Mouse (Mus musculus) adrenal gland, adult 2 months (tissue): ENCODE data around the gene Dcps. TPM values are rescaled to one million over a fixed set of nuclear protein-coding genes. Genes with fewer than 3 reads are reported as not detected.

Experiments
- DNase-seq: peaks from one replicate; pipeline ENCODE4 v3.0.0; 2021
- long read RNA-seq: library from polyadenylated mRNA; stranded (forward); transcript quantifications from one replicate; pipeline ENCODE4 v2.0.0, GENCODE M21; 2021
- polyA plus RNA-seq: library from polyadenylated mRNA; depleted of rRNA; stranded (reverse); fragments of >200 nt; gene quantifications from 2 replicates; pipeline ENCODE4 v1.2.3, GENCODE M21; 2012; rRNA removed
- total RNA-seq, 2 experiments: library from RNA; stranded (reverse); gene quantifications; 2 replicates each; pipeline ENCODE4 v1.2.3; 2021

Gene Dcps
- total RNA-seq = 10 to 100 TPM; 18.3 to 26.8 TPM
- 21.1 and 22.2 TPM in 2 replicates for polyA plus RNA-seq
- long read RNA-seq, transcript Dcps-201 (6 exons, 1,274 nt) = major isoform, 20 of 22 reads
- long read RNA-seq, partial matches to known transcripts = 0 of 22 reads
- long read RNA-seq, other reads (novel, unspliced or antisense) = 2 of 22 reads

DNA sequence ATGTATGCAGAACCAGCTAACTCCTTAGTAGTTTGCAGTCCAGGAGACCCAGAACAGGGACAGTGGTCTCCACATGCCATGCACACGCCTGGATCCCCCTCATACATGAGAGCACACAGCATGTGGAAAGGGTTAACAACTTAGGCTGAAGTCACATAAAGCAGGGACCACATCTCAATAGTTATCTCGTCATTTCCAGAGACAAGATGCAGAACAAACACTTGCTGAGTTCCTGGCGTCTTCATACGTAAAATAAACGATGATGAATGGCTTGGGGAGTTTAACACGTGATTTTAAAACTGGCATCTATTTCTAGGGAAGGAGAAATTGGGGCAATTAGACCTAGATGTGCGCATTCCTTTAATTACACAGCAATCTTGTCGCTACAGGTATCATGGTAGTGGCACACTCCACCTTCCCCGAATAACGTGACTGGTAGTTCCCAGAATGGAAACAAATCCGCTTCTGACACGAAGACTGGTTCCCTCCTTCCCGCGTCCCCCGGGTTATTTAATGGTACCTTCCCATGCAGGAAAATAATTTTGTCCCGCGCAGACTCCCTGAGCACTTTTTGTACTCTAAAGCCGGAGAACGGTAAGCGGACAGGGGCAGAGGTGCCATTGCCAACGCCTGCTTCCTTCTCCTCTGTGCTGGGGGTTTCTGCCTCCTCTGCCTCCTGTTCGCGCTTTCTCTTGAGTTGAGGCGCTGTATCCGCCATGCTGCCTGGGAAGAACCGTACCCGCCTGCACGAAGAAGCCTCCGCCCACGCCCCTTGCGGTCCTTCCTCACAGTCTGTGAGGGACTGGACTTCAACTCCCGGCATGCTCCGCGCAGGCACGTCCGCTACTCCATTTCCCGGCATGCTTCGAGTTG is at the start of gene Dcps:
TSS of gene Dcps (minus strand) at position 811 of the 873 bp plus-strand sequence.
- peak; percentile 96 for DNase-seq

DNA sequence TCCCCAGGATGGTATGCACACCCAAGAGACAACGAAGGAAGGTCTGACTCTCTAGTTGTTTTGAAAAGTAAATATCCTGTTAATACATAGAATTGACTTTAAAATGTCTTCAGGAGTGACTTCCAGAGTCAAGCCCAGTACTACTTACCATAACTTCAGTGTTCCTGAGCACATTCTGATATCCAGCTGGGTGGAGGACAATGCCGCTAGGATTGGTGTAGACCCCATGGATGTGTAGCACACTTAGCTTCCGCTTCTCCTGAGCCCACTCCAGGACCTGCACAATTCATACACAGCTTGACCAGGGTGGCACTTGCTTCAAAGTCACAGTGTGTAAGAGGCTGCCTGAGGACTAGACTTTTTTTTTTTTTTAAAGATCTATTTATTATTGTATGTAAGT is 47.6 kb upstream of the Dcps start:
- no peak for DNase-seq

DNA sequence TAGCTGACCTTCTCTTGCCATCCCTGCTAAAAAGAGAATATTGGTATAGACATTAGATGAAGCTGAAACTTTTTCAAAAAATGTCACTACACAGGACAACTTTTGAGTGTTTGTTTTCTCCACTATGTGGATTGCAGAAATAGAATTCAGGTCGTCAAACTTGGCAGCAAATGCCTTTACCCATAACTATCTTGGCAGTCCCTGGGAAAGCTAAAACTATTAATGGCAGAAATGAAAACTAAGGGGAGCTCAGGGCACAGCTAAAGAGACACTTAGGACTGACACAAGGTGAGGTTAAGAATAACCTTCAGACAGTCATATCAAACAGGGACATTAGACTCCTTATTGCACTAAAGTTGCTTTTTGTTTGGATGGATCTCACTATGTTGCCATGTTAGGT is 42.1 kb upstream of the Dcps start:
- DNase-seq = no peak

DNA sequence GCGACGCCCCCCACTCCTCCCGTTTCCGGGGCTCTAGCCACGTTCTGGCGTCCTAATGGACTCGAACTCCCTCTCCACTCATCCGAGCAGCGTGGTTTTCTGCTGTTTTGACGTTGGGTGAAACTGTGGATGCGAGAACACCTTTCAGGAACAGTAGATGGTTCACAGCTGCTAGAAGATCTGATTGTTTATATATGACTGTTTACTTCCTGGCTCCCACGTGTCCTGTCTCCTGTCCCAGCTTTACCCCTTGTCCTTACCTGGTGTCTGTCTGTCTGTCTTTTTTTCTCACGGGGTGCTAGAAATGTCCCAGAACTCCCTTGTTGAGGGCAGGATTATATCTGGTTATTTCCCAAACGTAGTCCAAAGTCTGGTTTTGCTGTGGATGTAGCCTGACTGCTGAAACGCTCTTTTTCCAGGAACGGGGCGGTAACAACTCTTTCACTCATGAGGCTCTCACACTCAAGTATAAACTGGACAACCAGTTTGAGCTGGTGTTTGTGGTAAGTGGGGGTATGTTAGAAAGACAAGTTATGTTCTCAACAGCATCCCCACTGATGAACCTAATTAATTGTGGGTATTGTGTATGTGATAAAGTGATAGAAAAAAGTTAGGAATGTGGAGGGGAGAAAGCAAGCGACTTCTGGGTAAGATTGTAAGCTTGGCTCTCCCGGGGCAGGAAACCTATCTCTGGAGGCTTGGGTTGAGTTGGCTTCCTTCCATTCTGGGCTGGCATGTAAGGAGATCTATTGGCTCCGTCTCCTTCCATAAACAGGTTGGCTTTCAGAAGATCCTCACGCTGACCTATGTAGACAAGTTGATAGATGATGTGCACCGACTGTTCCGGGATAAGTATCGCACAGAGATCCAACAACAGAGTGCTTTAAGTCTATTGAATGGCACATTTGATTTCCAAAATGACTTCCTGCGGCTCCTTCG is 36.0 kb upstream of the Dcps start:
- DNase-seq = no peak

DNA sequence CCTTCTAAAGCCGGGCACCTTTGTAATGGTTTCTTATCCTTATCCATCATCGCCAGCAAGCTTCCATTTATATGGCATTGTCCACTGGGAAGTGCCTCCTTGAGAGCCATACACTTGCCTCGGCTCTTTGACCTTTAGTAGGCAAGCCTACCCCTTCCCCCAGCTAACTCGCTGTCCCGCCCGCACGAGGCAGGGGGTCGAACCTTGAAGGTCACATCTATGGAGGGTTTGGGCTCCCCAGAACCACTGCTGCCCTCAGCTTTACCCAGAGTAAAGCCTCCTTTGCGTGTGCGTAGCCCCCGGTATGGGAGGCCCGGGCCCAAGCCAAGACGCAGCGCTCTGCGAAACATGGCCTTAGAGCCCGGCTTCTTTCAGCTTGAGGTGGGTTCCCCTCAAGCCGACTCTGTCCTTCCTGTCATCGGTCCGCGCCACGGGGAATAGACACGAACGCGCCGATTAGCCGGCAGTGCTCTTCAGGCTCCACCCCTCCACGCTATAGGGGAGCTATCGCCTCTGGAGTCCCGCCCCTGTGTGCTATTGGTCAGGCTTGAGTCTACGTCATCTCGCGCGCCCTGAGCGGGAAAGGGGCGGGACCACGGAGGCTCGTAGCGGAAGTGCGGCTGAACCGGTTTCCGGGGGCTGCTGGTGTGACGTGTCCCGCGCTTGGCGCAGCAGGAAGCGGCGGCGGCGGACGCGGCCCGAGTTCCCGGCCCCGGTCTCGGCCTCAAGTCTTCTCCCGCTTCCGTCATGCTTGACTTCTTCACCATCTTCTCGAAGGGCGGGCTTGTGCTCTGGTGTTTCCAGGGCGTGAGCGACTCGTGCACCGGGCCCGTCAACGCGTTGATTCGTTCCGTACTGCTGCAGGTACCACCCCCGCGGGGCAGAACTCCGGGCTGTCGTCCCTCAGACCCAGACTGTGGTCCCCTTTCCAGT is 34.9 kb upstream of the Dcps start, which contains the start of gene Foxred1:
TSS of gene Foxred1 (minus strand) at position 514 of the 933 bp plus-strand sequence.
- peak; percentile 99 for DNase-seq

DNA sequence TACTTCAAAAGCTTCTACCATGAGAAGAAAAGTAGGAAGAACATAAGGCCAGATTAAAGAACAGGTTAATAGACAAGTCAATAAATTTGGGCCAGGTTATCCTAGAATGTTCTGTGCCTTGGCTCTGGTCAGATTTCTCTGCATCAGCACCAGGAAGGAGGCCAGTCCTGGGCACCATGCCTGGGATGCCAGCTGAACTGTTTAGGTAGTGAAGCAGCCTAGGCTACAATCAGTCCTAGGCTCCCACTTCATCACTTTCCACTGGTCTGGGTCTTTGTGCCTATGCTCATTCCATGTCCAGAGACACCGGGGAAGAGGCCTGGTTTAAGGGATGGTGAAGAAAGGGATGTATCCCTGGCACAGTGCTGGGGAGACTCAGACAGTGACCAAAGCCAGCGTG is 28.6 kb upstream of the Dcps start:
- DNase-seq = no peak

DNA sequence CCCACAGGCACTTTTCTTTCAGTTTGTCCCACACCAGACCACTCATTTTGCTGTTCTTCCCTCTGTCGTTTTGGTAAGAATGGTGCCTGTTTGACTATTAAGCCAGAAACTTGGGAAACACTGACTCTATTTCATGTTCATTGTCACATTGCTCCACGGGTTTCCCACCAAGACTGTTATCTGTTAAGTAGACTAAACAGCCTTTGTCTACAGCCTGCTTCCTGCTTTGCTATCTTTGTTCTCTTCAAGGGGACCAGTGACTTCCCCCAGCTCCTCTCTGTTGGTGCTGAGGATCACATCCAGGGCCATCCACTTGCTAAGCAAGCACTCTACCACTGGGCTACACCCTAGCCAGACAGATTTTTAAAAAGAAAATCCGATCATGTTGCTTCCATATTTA is 27.7 kb upstream of the Dcps start:
- DNase-seq = no peak

DNA sequence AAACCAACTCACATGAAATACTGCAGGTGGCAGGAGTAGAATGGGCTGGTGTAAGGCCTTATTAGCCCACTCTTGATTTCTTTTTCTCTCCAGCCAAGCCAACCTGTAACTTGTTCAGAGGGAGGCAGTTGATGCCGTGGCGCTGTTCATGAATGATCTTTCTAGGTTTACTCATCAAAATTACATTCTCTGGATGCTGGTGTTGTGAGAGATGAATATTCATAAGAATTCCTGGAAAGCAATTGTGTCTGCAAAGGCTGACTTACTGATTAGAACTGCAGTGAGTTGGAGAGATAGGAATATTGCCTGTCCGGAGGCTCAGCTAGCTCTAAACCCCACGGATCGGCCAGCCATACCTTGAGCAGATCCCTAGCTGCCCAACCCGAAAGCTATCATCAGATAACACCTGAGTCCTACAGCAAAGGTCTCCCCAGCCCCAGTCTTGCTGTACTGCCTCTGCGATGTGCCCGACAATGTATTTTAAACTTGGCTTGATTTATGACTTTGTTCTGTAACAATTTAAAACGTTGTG is 24.7 kb upstream of the Dcps start:
- no peak for DNase-seq

DNA sequence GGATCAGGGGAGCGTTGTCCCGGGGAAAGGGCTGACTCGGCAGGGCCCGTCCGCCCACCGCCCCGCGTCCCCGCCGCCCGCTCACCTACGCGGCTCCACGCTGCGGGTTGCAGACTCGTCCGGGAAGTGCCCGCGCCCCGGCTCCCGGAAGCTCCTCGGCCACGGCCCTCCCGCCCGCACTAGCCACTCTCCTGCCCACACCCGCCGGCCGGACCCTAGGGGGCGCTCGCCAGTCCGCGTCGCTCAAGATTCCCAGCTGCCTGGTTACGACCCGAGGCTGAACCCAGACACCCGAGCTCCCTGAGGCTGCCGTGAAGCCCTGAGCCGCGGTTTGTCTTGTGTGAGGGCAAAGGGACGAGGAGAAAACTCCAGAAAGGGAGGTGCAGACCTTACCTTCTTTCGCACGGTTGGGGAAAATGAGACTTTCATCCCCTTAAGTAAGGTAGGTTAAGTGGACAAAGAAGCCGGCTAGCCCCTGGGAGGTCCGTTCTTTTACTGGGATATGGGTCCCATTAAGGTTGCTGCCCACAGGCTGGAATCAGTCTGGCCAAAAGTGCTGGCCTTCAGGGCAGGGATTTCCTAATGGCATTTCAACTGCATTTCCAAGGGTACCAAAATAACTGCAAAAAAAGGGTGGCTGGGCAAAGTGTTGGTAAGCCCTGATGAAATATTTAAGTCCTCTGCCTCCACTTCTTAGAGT is 24.1 kb upstream of the Dcps start, which contains the start of the genes Srpr and Tirap:
TSS of gene Srpr (plus strand) at position 404 of the 700 bp plus-strand sequence.
TSS of gene Tirap (minus strand) at position 520 of the 700 bp plus-strand sequence.
- DNase-seq = peak; percentile 95

DNA sequence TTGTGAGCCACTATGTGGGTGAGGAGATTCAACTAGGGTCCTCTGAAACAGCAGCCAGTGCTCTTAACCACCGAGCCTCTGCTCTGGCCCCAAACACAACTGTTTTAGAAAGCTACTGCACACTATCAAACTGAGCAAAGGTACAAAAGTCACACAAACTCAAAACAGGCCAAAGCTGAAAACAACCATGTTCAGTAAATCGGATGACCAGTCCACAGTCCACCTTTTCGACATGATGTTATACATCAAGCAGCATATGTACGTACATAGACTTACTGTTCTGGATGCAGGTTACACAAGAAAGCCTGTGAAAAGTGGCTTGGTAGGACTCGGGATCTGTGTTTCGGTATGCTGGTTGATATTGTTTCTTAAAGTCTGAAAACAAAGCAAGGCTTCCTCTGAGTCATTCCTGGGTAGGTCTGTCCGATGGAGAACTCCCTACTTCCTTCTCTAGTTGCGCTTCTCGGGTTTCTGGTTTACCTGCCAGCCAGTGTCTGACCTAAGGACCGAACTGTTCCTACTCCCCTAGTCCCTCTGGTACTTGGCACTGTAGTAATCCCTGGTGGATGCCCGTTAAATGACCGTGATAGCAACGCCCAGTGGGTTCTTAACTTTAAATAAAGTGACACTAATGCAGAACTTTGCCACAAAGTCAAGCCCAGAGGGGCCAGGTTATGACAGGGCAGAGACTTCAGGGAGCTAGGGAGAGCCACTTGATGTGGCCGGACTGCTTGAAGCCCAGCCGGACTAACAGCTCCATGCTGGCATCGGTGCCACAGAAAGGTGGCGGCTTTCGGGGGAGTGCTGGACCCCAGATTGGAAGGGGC is 23.3 kb upstream of the Dcps start:
- no peak for DNase-seq

DNA sequence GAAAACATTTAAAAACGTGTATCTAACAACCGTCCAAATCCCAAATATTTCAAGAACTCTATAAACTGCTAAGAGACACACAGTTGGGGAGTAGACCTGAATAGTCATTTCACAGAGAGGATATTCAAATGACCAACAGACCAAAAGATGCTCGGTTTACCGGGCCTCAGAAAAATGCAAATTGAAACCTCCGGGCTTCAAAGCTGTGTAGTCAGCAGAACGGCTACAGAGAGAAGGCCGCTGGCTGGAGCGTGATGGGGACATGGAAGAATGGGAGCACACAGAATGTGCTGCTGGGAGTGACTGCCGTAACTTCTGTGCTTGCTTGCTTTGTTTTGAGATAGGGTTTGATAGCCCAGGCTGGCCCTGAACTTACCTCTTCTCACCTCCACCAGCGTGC is 22.5 kb upstream of the Dcps start:
- no peak for DNase-seq

DNA sequence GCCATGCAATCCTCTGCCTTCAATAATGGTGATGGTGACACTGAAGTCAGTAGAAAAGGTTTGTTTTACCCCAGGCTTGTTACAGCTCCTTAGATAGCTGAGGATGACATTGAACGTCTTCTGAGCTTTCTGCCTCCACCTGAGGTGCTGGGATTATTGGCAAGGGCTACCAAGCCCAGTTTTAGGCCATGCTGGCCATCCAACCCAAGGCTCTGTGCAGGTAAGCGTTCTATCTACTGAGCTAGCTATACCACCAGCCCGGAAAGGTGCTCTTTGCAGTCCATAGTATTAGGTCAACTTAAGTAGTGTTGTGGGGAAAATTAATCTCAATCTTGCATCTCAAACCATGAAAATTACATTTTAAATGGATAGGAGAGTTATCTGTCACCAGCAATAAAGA is 21.8 kb upstream of the Dcps start:
- DNase-seq = no peak

DNA sequence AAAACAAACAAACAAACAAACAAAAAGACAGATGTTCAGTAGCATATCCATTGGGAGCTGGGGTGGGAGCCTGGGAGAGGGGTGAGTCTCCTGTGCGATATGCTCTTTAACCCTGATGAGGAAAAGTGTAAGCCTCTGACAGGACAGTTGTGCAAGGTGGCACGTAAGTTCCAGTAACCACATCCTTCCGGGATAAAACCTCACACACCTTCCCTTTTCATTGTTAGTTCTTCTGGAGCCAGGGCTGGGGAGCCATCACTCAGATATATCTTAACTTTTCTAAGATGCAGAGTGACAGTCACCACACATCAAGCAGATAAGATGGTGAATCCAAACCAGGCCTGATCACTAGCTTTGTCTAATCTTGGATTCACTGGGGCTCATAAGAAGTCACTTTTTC is 18.2 kb upstream of the Dcps start:
- no peak for DNase-seq

DNA sequence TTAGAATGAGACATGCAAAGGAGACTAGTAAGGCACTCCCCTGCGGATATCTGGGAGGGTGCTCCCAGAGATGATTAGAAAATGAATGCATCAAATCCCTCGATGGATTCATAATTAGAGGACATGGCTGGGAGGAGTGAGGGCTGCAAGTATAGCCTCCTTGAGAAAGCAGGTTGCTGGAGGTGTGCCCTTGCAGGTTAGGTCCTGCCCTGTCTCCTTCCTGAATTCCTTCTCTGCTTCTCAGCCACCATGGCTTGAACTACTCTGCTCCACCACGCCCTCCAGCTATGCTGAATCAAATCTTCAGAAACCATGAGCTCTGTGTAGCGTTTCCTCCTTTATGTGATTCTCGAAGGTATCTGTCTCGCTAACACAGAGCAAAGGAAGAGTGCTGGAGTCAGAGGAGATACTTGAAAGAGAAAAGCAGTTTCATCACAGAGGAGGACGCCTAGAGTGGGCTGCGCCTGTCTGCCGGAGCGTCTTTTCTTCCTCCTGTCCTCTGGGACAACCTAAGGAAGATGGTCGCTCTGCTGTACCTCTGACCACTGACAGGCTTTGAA is 17.2 kb upstream of the Dcps start:
- DNase-seq = no peak

DNA sequence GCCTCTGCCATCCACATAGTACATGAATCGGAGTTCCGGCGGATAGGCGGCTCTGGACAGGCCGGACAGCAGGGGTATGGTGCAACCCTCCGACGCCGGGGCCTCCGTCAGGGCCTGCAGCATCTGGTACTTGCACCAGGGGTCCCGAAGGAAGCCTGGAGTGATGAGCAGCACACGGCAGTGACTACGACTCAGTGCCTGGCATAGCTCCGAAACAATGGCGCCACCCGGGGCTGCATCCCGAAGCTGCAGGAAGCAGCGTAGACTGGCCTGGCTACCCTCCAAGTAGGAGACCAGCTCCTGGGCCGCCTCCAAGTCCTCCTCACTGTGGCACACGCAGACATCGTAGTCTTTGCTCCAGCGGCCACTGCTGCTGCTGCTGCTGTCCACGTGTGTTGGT is 12.8 kb upstream of the Dcps start:
- DNase-seq = peak; percentile 42

DNA sequence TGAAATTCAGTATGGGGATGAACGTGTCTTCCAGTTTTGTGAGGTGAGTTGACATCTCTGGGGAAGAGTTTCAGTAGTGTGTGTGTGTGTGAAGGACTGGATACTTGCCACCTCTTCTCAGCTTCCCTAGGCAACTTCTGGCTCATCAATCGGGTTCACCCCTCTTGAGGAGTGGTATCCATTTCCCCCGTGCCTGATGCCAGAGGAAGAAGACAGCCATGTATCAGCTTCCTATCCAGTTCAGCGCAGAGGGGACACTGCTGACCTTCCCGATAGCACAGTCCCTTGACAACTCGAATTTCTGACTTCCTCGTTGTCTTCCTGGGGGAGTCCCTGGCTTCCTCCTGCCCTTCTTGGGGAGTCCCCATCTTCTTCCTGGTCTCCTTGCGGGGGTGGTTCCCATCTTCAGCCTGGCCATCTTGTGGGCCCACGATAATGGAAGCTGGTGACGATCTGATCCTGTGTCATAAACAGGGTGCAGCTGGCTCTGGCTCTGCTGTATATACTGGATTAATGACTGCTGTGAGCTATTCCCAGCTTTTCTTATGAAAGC is 11.6 kb upstream of the Dcps start:
- DNase-seq = no peak

DNA sequence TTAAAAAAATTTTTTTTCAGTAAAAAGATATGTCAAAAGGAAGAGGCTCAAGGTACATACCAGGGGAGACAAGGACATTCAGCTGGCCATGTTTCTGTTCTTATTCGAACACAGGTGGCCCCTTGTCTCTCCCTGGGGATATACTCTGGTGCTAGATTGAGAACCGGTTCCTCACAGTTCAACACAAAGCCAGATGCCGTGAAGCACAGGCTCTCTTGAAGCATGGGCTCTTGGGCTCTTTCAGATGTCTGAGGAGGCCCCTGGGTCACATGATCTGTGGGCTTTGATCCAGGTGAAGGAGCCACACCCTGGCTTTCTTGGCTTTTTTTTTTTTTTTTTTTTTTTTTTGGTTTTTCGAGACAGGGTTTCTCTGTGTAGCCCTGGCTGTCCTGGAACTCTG is 10.6 kb upstream of the Dcps start:
- no peak for DNase-seq

DNA sequence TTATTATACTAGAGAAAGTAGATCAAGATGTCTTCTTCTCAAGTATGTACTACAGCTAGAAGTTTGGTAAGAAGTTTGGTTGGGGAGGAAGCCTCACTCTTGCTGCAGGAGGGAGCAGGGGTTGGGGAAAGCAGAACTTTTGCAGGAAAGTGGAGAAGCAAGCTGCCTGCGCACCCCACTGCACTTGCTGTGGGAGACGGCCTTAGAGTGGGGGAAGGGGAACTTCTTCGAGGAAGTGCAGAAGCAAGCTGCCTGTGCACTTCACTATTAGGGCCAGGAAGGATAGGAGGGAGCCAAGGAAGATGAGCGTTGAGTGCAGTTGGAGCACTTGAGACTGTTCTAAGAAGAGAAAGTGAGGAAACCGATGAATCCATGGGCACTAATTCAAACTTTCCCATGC is 7.5 kb upstream of the Dcps start:
- DNase-seq = no peak

DNA sequence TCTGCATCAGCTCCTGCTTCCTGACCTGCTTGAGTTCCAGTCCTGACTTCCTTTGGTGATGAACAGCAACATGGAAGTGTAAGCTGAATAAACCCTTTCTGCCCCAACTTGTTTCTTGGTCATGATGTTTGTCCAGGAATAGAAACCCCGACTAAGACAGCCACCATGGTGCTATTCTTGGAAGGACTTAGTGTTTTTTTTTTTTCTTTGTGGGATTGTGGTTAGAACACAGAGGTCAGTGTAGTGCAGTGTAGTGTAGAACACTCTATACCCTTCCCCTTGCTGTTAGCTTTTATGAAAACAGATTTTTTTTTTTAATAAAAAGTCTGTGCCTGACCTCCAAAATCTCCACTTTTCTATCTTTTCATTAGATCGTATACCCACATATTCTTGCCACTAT is 7.0 kb upstream of the Dcps start:
- DNase-seq = no peak
